Mouse (Mus musculus): ENCODE data around the gene Serpina1f. TPM values are rescaled to one million over a fixed set of nuclear protein-coding genes. Genes with fewer than 3 reads are reported as not detected.
"Not testable (repeated sequence)": the region's sequence is repeated elsewhere in the genome, so short reads cannot be mapped to it uniquely, and the experiment has no call there.

The Serpina1f gene
- polyA plus RNA-seq, 1 experiment, result not detected

GRCm38 (mm10) chr12:103688221-103688814, 7.0 kb downstream of the Serpina1f start:
- no peaks in the 10 kb centered on the region for H3K4me1 ChIP-seq (ENCODE audit: control insufficient read depth, insufficient read depth, low read length)
- H3K4me3 ChIP-seq (ENCODE audit: insufficient read depth, low read depth, low read length), result no peak overlapping the region
- H3K27ac ChIP-seq (ENCODE audit: insufficient read depth, low read depth, low read length), result no peak overlapping the region
- TF ChIP-seq POLR2A (IDR thresholded peaks at IDR 0.05; ENCODE audit: insufficient read depth, low read depth, low read length) (no peak), CTCF (IDR thresholded peaks at IDR 0.05; ENCODE audit: insufficient read depth, low read depth, low read length) (no peak)
- WGBS, result 72% methylated on average over 3 of the region's 3 CpGs

GRCm38 (mm10) chr12:103687021-103687420, 8.3 kb downstream of the Serpina1f start:
- Histone ChIP-seq H3K4me1 (ENCODE audit: control insufficient read depth, insufficient read depth, low read length) (no peaks in the 10 kb centered on the region), H3K4me3 (ENCODE audit: insufficient read depth, low read depth, low read length) (no peak overlapping the region), H3K27ac (ENCODE audit: insufficient read depth, low read depth, low read length) (no peak overlapping the region)
- TF ChIP-seq CTCF (IDR thresholded peaks at IDR 0.05; ENCODE audit: insufficient read depth, low read depth, low read length), result no peak
- no peak for TF ChIP-seq POLR2A (IDR thresholded peaks at IDR 0.05; ENCODE audit: insufficient read depth, low read depth, low read length)
- 83% methylated on average over 7 of the region's 7 CpGs for WGBS

GRCm38 (mm10) chr12:103686050-103686449, 9.3 kb downstream of the Serpina1f start:
- Histone ChIP-seq H3K4me1 (ENCODE audit: control insufficient read depth, insufficient read depth, low read length) (no peaks in the 10 kb centered on the region), H3K4me3 (ENCODE audit: insufficient read depth, low read depth, low read length) (no peak overlapping the region), H3K27ac (ENCODE audit: insufficient read depth, low read depth, low read length) (no peak overlapping the region)
- TF ChIP-seq CTCF (IDR thresholded peaks at IDR 0.05; ENCODE audit: insufficient read depth, low read depth, low read length) (no peak), POLR2A (IDR thresholded peaks at IDR 0.05; ENCODE audit: insufficient read depth, low read depth, low read length) (no peak)
- WGBS, result 81% methylated on average over 3 of the region's 3 CpGs

GRCm38 (mm10) chr12:103685386-103685785, 9.9 kb downstream of the Serpina1f start:
- TF ChIP-seq POLR2A (IDR thresholded peaks at IDR 0.05; ENCODE audit: insufficient read depth, low read depth, low read length), result no peak
- TF ChIP-seq CTCF (IDR thresholded peaks at IDR 0.05; ENCODE audit: insufficient read depth, low read depth, low read length), result no peak
- H3K4me3 ChIP-seq (ENCODE audit: insufficient read depth, low read depth, low read length), result no peak overlapping the region
- H3K27ac ChIP-seq (ENCODE audit: insufficient read depth, low read depth, low read length), result no peak overlapping the region
- no peaks in the 10 kb centered on the region for H3K4me1 ChIP-seq (ENCODE audit: control insufficient read depth, insufficient read depth, low read length)
- WGBS, result 93% methylated on average over 3 of the region's 3 CpGs

- WGBS, result 68% methylated on average over 4 of the region's 4 CpGs
- no peak overlapping the region for H3K27ac ChIP-seq (ENCODE audit: insufficient read depth, low read depth, low read length)
- TF ChIP-seq POLR2A (IDR thresholded peaks at IDR 0.05; ENCODE audit: insufficient read depth, low read depth, low read length), result no peak
- no peak for TF ChIP-seq CTCF (IDR thresholded peaks at IDR 0.05; ENCODE audit: insufficient read depth, low read depth, low read length)
- no peak overlapping the region for H3K4me3 ChIP-seq (ENCODE audit: insufficient read depth, low read depth, low read length)
- H3K4me1 ChIP-seq (ENCODE audit: control insufficient read depth, insufficient read depth, low read length), result no peaks in the 10 kb centered on the region
These were observed 11.6 kb downstream of the Serpina1f start for GRCm38 (mm10) chr12:103683775-103684174.

GRCm38 (mm10) chr12:103681739-103682138, 13.6 kb downstream of the Serpina1f start:
- WGBS, result 76% methylated on average over 2 of the region's 2 CpGs
- no peak overlapping the region for H3K4me3 ChIP-seq (ENCODE audit: insufficient read depth, low read depth, low read length)
- H3K4me1 ChIP-seq (ENCODE audit: control insufficient read depth, insufficient read depth, low read length), result no peaks in the 10 kb centered on the region
- H3K27ac ChIP-seq (ENCODE audit: insufficient read depth, low read depth, low read length), result no peak overlapping the region
- TF ChIP-seq POLR2A (IDR thresholded peaks at IDR 0.05; ENCODE audit: insufficient read depth, low read depth, low read length), result no peak
- TF ChIP-seq CTCF (IDR thresholded peaks at IDR 0.05; ENCODE audit: insufficient read depth, low read depth, low read length), result no peak

- Histone ChIP-seq H3K27ac (ENCODE audit: insufficient read depth, low read depth, low read length) (no peak overlapping the region), H3K4me3 (ENCODE audit: insufficient read depth, low read depth, low read length) (no peak overlapping the region), H3K4me1 (ENCODE audit: control insufficient read depth, insufficient read depth, low read length) (no peaks in the 10 kb centered on the region)
- 63% methylated on average over 2 of the region's 2 CpGs for WGBS
- TF ChIP-seq POLR2A (IDR thresholded peaks at IDR 0.05; ENCODE audit: insufficient read depth, low read depth, low read length) (no peak), CTCF (IDR thresholded peaks at IDR 0.05; ENCODE audit: insufficient read depth, low read depth, low read length) (no peak)
These were observed 14.2 kb downstream of the Serpina1f start for GRCm38 (mm10) chr12:103681169-103681568.

- not testable (repeated sequence) for H3K4me3 ChIP-seq (ENCODE audit: insufficient read depth, low read depth, low read length); H3K27ac ChIP-seq (ENCODE audit: insufficient read depth, low read depth, low read length); H3K4me1 ChIP-seq (ENCODE audit: control insufficient read depth, insufficient read depth, low read length)
- WGBS, result 97% methylated on average over 1 of the region's 1 CpGs
These were observed 15.5 kb downstream of the Serpina1f start for GRCm38 (mm10) chr12:103679853-103680252.

GRCm38 (mm10) chr12:103676039-103676438, 19.3 kb downstream of the Serpina1f start, which contains the start of gene Serpina16:
TSS of gene Serpina16 (minus strand) at chr12:103676139.
- Histone ChIP-seq H3K27ac (ENCODE audit: insufficient read depth, low read depth, low read length) (no peak within 1 kb of the TSS), H3K4me1 (ENCODE audit: control insufficient read depth, insufficient read depth, low read length) (no peaks in the 10 kb centered on the region), H3K4me3 (ENCODE audit: insufficient read depth, low read depth, low read length) (no peak within 1 kb of the TSS)
- TF ChIP-seq POLR2A (IDR thresholded peaks at IDR 0.05; ENCODE audit: insufficient read depth, low read depth, low read length) (no peak), CTCF (IDR thresholded peaks at IDR 0.05; ENCODE audit: insufficient read depth, low read depth, low read length) (no peak)
- WGBS, result 91% methylated on average over 1 of the region's 1 CpGs

- WGBS, result 62% methylated on average over 2 of the region's 2 CpGs
- Histone ChIP-seq H3K4me1 (ENCODE audit: control insufficient read depth, insufficient read depth, low read length) (0 out of 2 replicates have a peak, but pooled peaks cover 2% of the 10 kb centered on the region), H3K27ac (ENCODE audit: insufficient read depth, low read depth, low read length) (no peak overlapping the region), H3K4me3 (ENCODE audit: insufficient read depth, low read depth, low read length) (no peak overlapping the region)
- TF ChIP-seq POLR2A (IDR thresholded peaks at IDR 0.05; ENCODE audit: insufficient read depth, low read depth, low read length) (no peak), CTCF (IDR thresholded peaks at IDR 0.05; ENCODE audit: insufficient read depth, low read depth, low read length) (no peak)
These were observed 22.1 kb downstream of the Serpina1f start for GRCm38 (mm10) chr12:103673179-103673578.

Measured in olfactory bulb, adult 2 months (tissue).